Mouse (Mus musculus) C2C12 (cell line): ENCODE results near the gene Cxcl16.

Experiments
- CEBPB ChIP-seq: IDR thresholded peaks from one replicate; pipeline ENCODE4 v1.6.1; 2011; ENCODE audit warnings: low read depth, mild to moderate bottlenecking, control low read depth, moderate library complexity
- CTCF ChIP-seq: IDR thresholded peaks from one replicate; pipeline ENCODE4 v1.5.1; 2011; ENCODE audit not compliant: control insufficient read depth, insufficient read depth, insufficient read length
- FOSL1 ChIP-seq: IDR thresholded peaks from one replicate; pipeline ENCODE4 v1.8.0; 2011; ENCODE audit warnings: mild to moderate bottlenecking, low read length; ENCODE audit not compliant: poor library complexity, insufficient read depth, severe bottlenecking
- MAX ChIP-seq: IDR thresholded peaks from one replicate; pipeline ENCODE4 v1.6.1; 2011; ENCODE audit warnings: mild to moderate bottlenecking, control low read depth
- MYOD1 ChIP-seq: IDR thresholded peaks from one replicate; pipeline ENCODE4 v1.6.1; 2011; ENCODE audit warnings: low read depth; ENCODE audit not compliant: control insufficient read depth, insufficient read length
- MYOG ChIP-seq: IDR thresholded peaks from one replicate; pipeline ENCODE4 v1.6.1; 2011; ENCODE audit not compliant: control insufficient read depth, insufficient read length; ENCODE audit errors: extremely low read depth
- USF1 ChIP-seq: IDR thresholded peaks from one replicate; pipeline ENCODE4 v1.6.1; 2011; ENCODE audit warnings: low read depth, mild to moderate bottlenecking, control low read depth, moderate library complexity

DNA sequence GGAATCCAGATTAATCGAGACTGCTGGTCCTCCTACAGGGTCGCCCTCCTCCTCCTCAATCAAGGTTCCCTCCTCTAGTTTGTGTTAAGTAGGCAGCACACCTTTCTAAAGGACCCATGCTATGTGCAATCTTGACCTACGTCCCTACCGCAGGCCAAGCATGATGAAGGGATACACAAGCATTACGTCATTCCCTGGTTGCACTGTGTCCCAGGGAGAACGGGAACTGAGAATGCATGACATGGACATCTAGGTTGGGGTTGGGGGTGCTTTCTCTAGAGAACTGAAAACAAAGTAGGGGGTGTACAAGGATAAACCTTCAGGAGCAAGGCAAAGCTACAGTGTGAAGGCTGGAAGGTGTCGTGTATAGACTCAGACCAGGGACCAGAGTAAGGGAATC is 17.9 kb downstream of the Cxcl16 start:
- TF ChIP-seq CTCF (no peak), FOSL1 (no peak), USF1 (no peak), MYOD1 (no peak), MAX (no peak), CEBPB (no peak), MYOG (no peak)
